Mouse (Mus musculus): ENCODE data around the gene Nin. TPM values are rescaled to one million over a fixed set of nuclear protein-coding genes. Genes with fewer than 3 reads are reported as not detected.

Gene Nin
- polyA plus RNA-seq, 1 experiment from 2014 or later, result 14.8 TPM

- ATAC-seq, result no peak
- Histone ChIP-seq H3K9me3 (replicated peaks; ENCODE audit: control insufficient read depth, low read length) (no peaks in the 10 kb centered on the region), H3K9ac (ENCODE audit: low read length) (no peak overlapping the region), H3K4me1 (ENCODE audit: control insufficient read depth, insufficient read depth, low read length) (no peaks in the 10 kb centered on the region), H3K27me3 (replicated peaks; ENCODE audit: control insufficient read depth, insufficient read depth, low read length) (no peaks in the 10 kb centered on the region), H3K36me3 (ENCODE audit: control insufficient read depth, insufficient read depth, low read length) (peaks cover 67% of the 10 kb centered on the region), H3K4me3 (ENCODE audit: low read depth, low read length) (no peak overlapping the region), H3K27ac (ENCODE audit: low read depth, low read length) (no peak overlapping the region), H3K4me2 (ENCODE audit: low read length) (no peak overlapping the region)
- 63% methylated on average over 6 of the region's 6 CpGs for WGBS
- DNase-seq (ENCODE audit: low spot score), result no peak
Measured at GRCm38 (mm10) chr12:70040981-70041380, 72.5 kb downstream of the Nin start.

GRCm38 (mm10) chr12:70036722-70037305 lies 76.7 kb downstream of the Nin start:
- H3K4me2 ChIP-seq (ENCODE audit: low read length), result no peak overlapping the region
- 87% methylated on average over 19 of the region's 19 CpGs for WGBS
- H3K27ac ChIP-seq (ENCODE audit: low read depth, low read length), result no peak overlapping the region; the same call in 1 of the 2 replicates
- H3K9me3 ChIP-seq (replicated peaks; ENCODE audit: control insufficient read depth, low read length), result no peaks in the 10 kb centered on the region
- H3K27me3 ChIP-seq (replicated peaks; ENCODE audit: control insufficient read depth, insufficient read depth, low read length), result no peaks in the 10 kb centered on the region
- peak; percentile 50 for DNase-seq (ENCODE audit: low spot score)
- no peak overlapping the region for H3K4me3 ChIP-seq (ENCODE audit: low read depth, low read length)
- ATAC-seq, result peak; percentile 71; the same call in 1 of the 2 replicates
- no peak overlapping the region for H3K9ac ChIP-seq (ENCODE audit: low read length)
- H3K36me3 ChIP-seq (ENCODE audit: control insufficient read depth, insufficient read depth, low read length), result peaks cover 47% of the 10 kb centered on the region
- H3K4me1 ChIP-seq (ENCODE audit: control insufficient read depth, insufficient read depth, low read length), result no peaks in the 10 kb centered on the region

GRCm38 (mm10) chr12:70026233-70026632 lies 87.3 kb downstream of the Nin start:
- H3K4me2 ChIP-seq (ENCODE audit: low read length), result no peak overlapping the region
- no peaks in the 10 kb centered on the region for H3K4me1 ChIP-seq (ENCODE audit: control insufficient read depth, insufficient read depth, low read length)
- ATAC-seq (no peak), DNase-seq (ENCODE audit: low spot score) (no peak)
- no peak overlapping the region for H3K9ac ChIP-seq (ENCODE audit: low read length)
- H3K9me3 ChIP-seq (replicated peaks; ENCODE audit: control insufficient read depth, low read length), result no peaks in the 10 kb centered on the region
- H3K27me3 ChIP-seq (replicated peaks; ENCODE audit: control insufficient read depth, insufficient read depth, low read length), result no peaks in the 10 kb centered on the region
- peaks cover 62% of the 10 kb centered on the region for H3K36me3 ChIP-seq (ENCODE audit: control insufficient read depth, insufficient read depth, low read length)
- H3K4me3 ChIP-seq (ENCODE audit: low read depth, low read length), result no peak overlapping the region
- no peak overlapping the region for H3K27ac ChIP-seq (ENCODE audit: low read depth, low read length)

- H3K4me2 ChIP-seq (ENCODE audit: low read length), result no peak overlapping the region
- no peak overlapping the region for H3K4me3 ChIP-seq (ENCODE audit: low read depth, low read length)
- no peak overlapping the region for H3K27ac ChIP-seq (ENCODE audit: low read depth, low read length)
- ATAC-seq (no peak), DNase-seq (ENCODE audit: low spot score) (no peak)
- H3K4me1 ChIP-seq (ENCODE audit: control insufficient read depth, insufficient read depth, low read length), result no peaks in the 10 kb centered on the region
- no peaks in the 10 kb centered on the region for H3K27me3 ChIP-seq (replicated peaks; ENCODE audit: control insufficient read depth, insufficient read depth, low read length)
- H3K9me3 ChIP-seq (replicated peaks; ENCODE audit: control insufficient read depth, low read length), result no peaks in the 10 kb centered on the region
- H3K9ac ChIP-seq (ENCODE audit: low read length), result no peak overlapping the region
- WGBS, result 80% methylated on average over 6 of the region's 6 CpGs
- peaks cover 62% of the 10 kb centered on the region for H3K36me3 ChIP-seq (ENCODE audit: control insufficient read depth, insufficient read depth, low read length)
Measured at GRCm38 (mm10) chr12:70025431-70025830, 88.1 kb downstream of the Nin start.

- H3K4me2 ChIP-seq (ENCODE audit: low read length), result no peak overlapping the region
- no peaks in the 10 kb centered on the region for H3K4me1 ChIP-seq (ENCODE audit: control insufficient read depth, insufficient read depth, low read length)
- no peak overlapping the region for H3K4me3 ChIP-seq (ENCODE audit: low read depth, low read length)
- WGBS, result 85% methylated on average over 4 of the region's 4 CpGs
- H3K9me3 ChIP-seq (replicated peaks; ENCODE audit: control insufficient read depth, low read length), result no peaks in the 10 kb centered on the region
- no peak for ATAC-seq
- peaks cover 65% of the 10 kb centered on the region for H3K36me3 ChIP-seq (ENCODE audit: control insufficient read depth, insufficient read depth, low read length)
- no peak overlapping the region for H3K9ac ChIP-seq (ENCODE audit: low read length)
- no peak overlapping the region for H3K27ac ChIP-seq (ENCODE audit: low read depth, low read length)
- DNase-seq (ENCODE audit: low spot score), result no peak
- no peaks in the 10 kb centered on the region for H3K27me3 ChIP-seq (replicated peaks; ENCODE audit: control insufficient read depth, insufficient read depth, low read length)
Measured at GRCm38 (mm10) chr12:70023580-70023979, 89.9 kb downstream of the Nin start.

- H3K27me3 ChIP-seq (replicated peaks; ENCODE audit: control insufficient read depth, insufficient read depth, low read length), result no peaks in the 10 kb centered on the region
- no peak overlapping the region for H3K27ac ChIP-seq (ENCODE audit: low read depth, low read length)
- 86% methylated on average over 4 of the region's 4 CpGs for WGBS
- no peak overlapping the region for H3K9ac ChIP-seq (ENCODE audit: low read length)
- H3K36me3 ChIP-seq (ENCODE audit: control insufficient read depth, insufficient read depth, low read length), result peaks cover 58% of the 10 kb centered on the region
- no peak overlapping the region for H3K4me2 ChIP-seq (ENCODE audit: low read length)
- H3K4me3 ChIP-seq (ENCODE audit: low read depth, low read length), result no peak overlapping the region
- no peaks in the 10 kb centered on the region for H3K4me1 ChIP-seq (ENCODE audit: control insufficient read depth, insufficient read depth, low read length)
- no peaks in the 10 kb centered on the region for H3K9me3 ChIP-seq (replicated peaks; ENCODE audit: control insufficient read depth, low read length)
- no peak for DNase-seq (ENCODE audit: low spot score)
- ATAC-seq, result no peak
Measured at GRCm38 (mm10) chr12:70018153-70018552, 95.4 kb downstream of the Nin start.

- Histone ChIP-seq H3K9me3 (replicated peaks; ENCODE audit: control insufficient read depth, low read length) (no peaks in the 10 kb centered on the region), H3K9ac (ENCODE audit: low read length) (no peak overlapping the region), H3K27ac (ENCODE audit: low read depth, low read length) (no peak overlapping the region), H3K4me2 (ENCODE audit: low read length) (no peak overlapping the region), H3K27me3 (replicated peaks; ENCODE audit: control insufficient read depth, insufficient read depth, low read length) (no peaks in the 10 kb centered on the region), H3K4me1 (ENCODE audit: control insufficient read depth, insufficient read depth, low read length) (no peaks in the 10 kb centered on the region), H3K4me3 (ENCODE audit: low read depth, low read length) (no peak overlapping the region), H3K36me3 (ENCODE audit: control insufficient read depth, insufficient read depth, low read length) (peaks cover 51% of the 10 kb centered on the region)
- ATAC-seq, result no peak
- 77% methylated on average over 4 of the region's 4 CpGs for WGBS
- DNase-seq (ENCODE audit: low spot score), result no peak
Measured at GRCm38 (mm10) chr12:70015936-70016335, 97.6 kb downstream of the Nin start.

GRCm38 (mm10) chr12:70011681-70012080 lies 101.8 kb downstream of the Nin start:
- H3K4me3 ChIP-seq (ENCODE audit: low read depth, low read length), result no peak overlapping the region
- DNase-seq (ENCODE audit: low spot score), result no peak
- no peaks in the 10 kb centered on the region for H3K9me3 ChIP-seq (replicated peaks; ENCODE audit: control insufficient read depth, low read length)
- H3K36me3 ChIP-seq (ENCODE audit: control insufficient read depth, insufficient read depth, low read length), result peaks cover 20% of the 10 kb centered on the region
- H3K4me2 ChIP-seq (ENCODE audit: low read length), result no peak overlapping the region
- H3K27ac ChIP-seq (ENCODE audit: low read depth, low read length), result no peak overlapping the region
- ATAC-seq, result no peak
- H3K4me1 ChIP-seq (ENCODE audit: control insufficient read depth, insufficient read depth, low read length), result no peaks in the 10 kb centered on the region
- no peak overlapping the region for H3K9ac ChIP-seq (ENCODE audit: low read length)
- WGBS, result 17% methylated on average over 5 of the region's 5 CpGs
- H3K27me3 ChIP-seq (replicated peaks; ENCODE audit: control insufficient read depth, insufficient read depth, low read length), result no peaks in the 10 kb centered on the region

GRCm38 (mm10) chr12:70010356-70010755 lies 103.2 kb downstream of the Nin start:
- H3K27ac ChIP-seq (ENCODE audit: low read depth, low read length), result no peak overlapping the region
- no peaks in the 10 kb centered on the region for H3K9me3 ChIP-seq (replicated peaks; ENCODE audit: control insufficient read depth, low read length)
- no peaks in the 10 kb centered on the region for H3K27me3 ChIP-seq (replicated peaks; ENCODE audit: control insufficient read depth, insufficient read depth, low read length)
- 94% methylated on average over 4 of the region's 4 CpGs for WGBS
- peaks cover 10% of the 10 kb centered on the region; the same call in 1 of the 2 replicates for H3K36me3 ChIP-seq (ENCODE audit: control insufficient read depth, insufficient read depth, low read length)
- no peak overlapping the region for H3K9ac ChIP-seq (ENCODE audit: low read length)
- H3K4me1 ChIP-seq (ENCODE audit: control insufficient read depth, insufficient read depth, low read length), result no peaks in the 10 kb centered on the region
- DNase-seq (ENCODE audit: low spot score), result no peak
- no peak overlapping the region for H3K4me2 ChIP-seq (ENCODE audit: low read length)
- no peak overlapping the region for H3K4me3 ChIP-seq (ENCODE audit: low read depth, low read length)
- no peak for ATAC-seq

Data from forebrain, embryonic 14.5 days (tissue).